Mouse (Mus musculus) hindbrain, postnatal 0 days (tissue): ENCODE measurements around the gene Elfn2. TPM values are rescaled to one million over a fixed set of nuclear protein-coding genes. Genes with fewer than 3 reads are reported as not detected.
A peak's percentile ranks its signal among the peaks of the same experiment; 100 is the strongest.

Source experiments
- ATAC-seq: fragments of 200-750 bp; cut with Nextera tagmentation; 2 replicates; pipeline ENCODE4 v1.8.0; 2017; ENCODE audit warnings: mild to moderate bottlenecking, moderate TSS enrichment, moderate library complexity
- DNase-seq: peaks from one replicate; pipeline ENCODE4 v3.0.0-alpha.2; 2015; ENCODE audit warnings: low spot score
- H3K27ac ChIP-seq: fragments of 300-500 bp; sonication (generic); 2 replicates; pipeline ENCODE4 v1.5.1; 2014; ENCODE audit warnings: mild to moderate bottlenecking
- H3K27me3 ChIP-seq: fragments of 300-500 bp; sonication (generic); 2 replicates; pipeline ENCODE4 v1.6.1; 2014; ENCODE audit warnings: low read length, mixed read lengths; ENCODE audit not compliant: insufficient read depth
- H3K36me3 ChIP-seq: fragments of 300-500 bp; sonication (generic); 2 replicates; pipeline ENCODE4 v1.6.1; 2014; ENCODE audit warnings: low read length, mixed read lengths; ENCODE audit not compliant: insufficient read depth
- H3K4me1 ChIP-seq: fragments of 300-500 bp; sonication (generic); 2 replicates; pipeline ENCODE4 v1.6.1; 2014; ENCODE audit warnings: antibody characterized with exemption, low read length, mixed read lengths; ENCODE audit not compliant: insufficient read depth
- H3K4me2 ChIP-seq: fragments of 300-500 bp; sonication (generic); 2 replicates; pipeline ENCODE4 v1.6.1; 2014; ENCODE audit warnings: low read depth, mild to moderate bottlenecking, low read length, moderate library complexity, mixed read lengths
- H3K4me3 ChIP-seq: fragments of 300-500 bp; sonication (generic); 2 replicates; pipeline ENCODE4 v1.5.1; 2014; ENCODE audit warnings: low read length
- H3K9ac ChIP-seq: fragments of 300-500 bp; sonication (generic); replicated peaks from 2 replicates; pipeline ENCODE4 v1.6.1; 2014; ENCODE audit warnings: mild to moderate bottlenecking, low read length, moderate library complexity, mixed read lengths
- H3K9me3 ChIP-seq: fragments of 300-500 bp; sonication (generic); 2 replicates; pipeline ENCODE4 v1.6.1; 2016; ENCODE audit warnings: low read length, mixed read lengths
- CTCF ChIP-seq: IDR thresholded peaks from 2 replicates; pipeline ENCODE4 v1.5.1; 2016; ENCODE audit warnings: antibody characterized with exemption, control low read depth, low read depth
- WGBS: fragments of 180-500 bp; shearing (Covaris S2); extraction: QIAGEN DNeasy Blood & Tissue Kit; methylation state at CpG from one replicate; pipeline ENCODE4 v1.1.7; 2014; 5-methylcytosine and 5-hydroxymethylcytosine counted together
- polyA plus RNA-seq: library from polyadenylated mRNA; unstranded; fragments of >200 nt; fragmentation: Nextera tagmentation; extraction: Ambion mirVana; gene quantifications from 2 replicates; pipeline ENCODE4 v1.2.1, GENCODE M21; 2015
- total RNA-seq: library from RNA; depleted of rRNA; stranded (reverse); fragments of >200 nt; gene quantifications from 2 replicates; pipeline ENCODE4 v1.2.3, GENCODE M21; 2014

Elfn2 gene
- total and polyA plus RNA-seq, 2 experiments from 2014 or later = 9.1 to 40.9 TPM

GRCm38 (mm10) chr15:78730315-78731049 lies 11.9 kb upstream of the Elfn2 start:
- no peak overlapping the region for H3K4me2 ChIP-seq
- H3K27me3 ChIP-seq = no peaks in the 10 kb centered on the region
- no peak overlapping the region for H3K9ac ChIP-seq
- TF ChIP-seq CTCF = no peak
- no peak for ATAC-seq
- H3K36me3 ChIP-seq = no peaks in the 10 kb centered on the region
- no peaks in the 10 kb centered on the region for H3K4me1 ChIP-seq
- no peaks in the 10 kb centered on the region for H3K9me3 ChIP-seq
- H3K4me3 ChIP-seq = no peak overlapping the region
- H3K27ac ChIP-seq = no peak overlapping the region
- 82% methylated on average over 12 of the region's 12 CpGs for WGBS
- DNase-seq = no peak

DNA sequence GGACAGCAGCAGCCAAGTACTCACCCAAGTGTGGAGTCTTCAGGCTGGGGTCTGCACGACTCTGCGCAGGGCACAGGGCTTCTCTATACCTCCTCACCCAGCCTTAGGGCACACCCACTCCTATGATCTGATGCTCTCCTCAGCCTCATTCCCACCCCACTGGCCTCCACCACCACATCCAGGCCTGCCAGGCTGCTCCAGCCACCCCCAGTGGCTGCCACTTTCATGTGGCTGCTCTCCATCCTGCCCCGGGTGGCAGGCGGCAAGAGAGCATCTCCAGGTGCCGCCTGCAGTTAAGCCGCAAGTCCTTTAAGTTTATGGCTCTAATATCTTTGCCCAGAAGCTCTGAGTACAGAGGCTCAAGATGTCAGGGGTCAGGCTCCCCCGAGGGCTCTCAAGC lies 8.1 kb upstream of the Elfn2 start:
- ATAC-seq (no peak), DNase-seq (no peak)
- no peaks in the 10 kb centered on the region for H3K4me1 ChIP-seq
- WGBS = 72% methylated on average over 7 of the region's 7 CpGs
- TF ChIP-seq CTCF = no peak
- H3K4me2 ChIP-seq = no peak overlapping the region
- H3K27ac ChIP-seq = no peak overlapping the region
- no peak overlapping the region for H3K4me3 ChIP-seq
- H3K27me3 ChIP-seq = no peaks in the 10 kb centered on the region
- no peaks in the 10 kb centered on the region for H3K36me3 ChIP-seq
- H3K9me3 ChIP-seq = no peaks in the 10 kb centered on the region
- H3K9ac ChIP-seq = no peak overlapping the region

DNA sequence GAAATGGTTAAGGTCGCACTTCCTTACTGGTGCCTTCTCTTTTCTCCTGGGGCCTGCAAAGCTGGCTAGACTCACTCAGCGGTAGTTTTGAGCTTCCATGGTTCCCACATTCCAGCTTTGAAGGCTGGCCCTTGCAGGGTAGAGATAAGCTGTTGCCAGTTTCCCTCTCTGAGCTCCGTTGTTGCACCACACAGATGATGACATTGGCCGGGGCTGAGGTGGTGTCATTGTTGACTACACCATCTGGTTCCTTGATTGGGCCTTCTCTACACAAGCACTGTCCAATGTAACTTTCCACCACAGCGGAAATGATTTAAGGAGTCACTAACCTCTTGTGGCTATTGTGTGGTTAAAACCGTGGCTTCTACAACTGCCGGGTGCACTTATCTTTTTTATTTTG lies 2.0 kb upstream of the Elfn2 start:
- TF ChIP-seq CTCF = no peak
- H3K36me3 ChIP-seq = no peaks in the 10 kb centered on the region
- ATAC-seq (no peak), DNase-seq (no peak)
- H3K9ac ChIP-seq = no peak overlapping the region
- H3K4me2 ChIP-seq = no peak overlapping the region
- no peaks in the 10 kb centered on the region for H3K9me3 ChIP-seq
- no peak overlapping the region for H3K27ac ChIP-seq
- 72% methylated on average over 7 of the region's 7 CpGs for WGBS
- H3K27me3 ChIP-seq = no peaks in the 10 kb centered on the region
- H3K4me3 ChIP-seq = no peak overlapping the region
- H3K4me1 ChIP-seq = peaks cover 8% of the 10 kb centered on the region

DNA sequence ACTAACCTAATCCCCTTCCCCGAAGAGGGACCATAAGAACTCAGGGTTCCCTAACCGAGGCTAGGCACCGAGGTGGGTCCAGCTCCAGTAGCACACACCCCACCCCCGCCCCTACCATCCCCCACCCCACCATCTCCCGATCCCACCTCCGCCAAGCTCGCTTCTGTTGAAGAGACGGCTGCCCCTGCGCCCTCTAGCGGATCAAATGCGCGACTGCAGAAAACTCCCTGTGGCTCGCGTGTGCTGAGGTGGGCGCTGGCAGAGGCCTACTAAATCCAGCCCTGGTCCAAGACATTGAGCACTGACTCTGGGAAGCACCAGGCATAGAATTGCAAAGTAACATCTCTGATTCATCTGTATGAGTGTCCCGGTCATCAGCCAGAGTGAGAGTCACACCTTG lies 1.5 kb upstream of the Elfn2 start:
- no peak overlapping the region for H3K27ac ChIP-seq
- H3K4me3 ChIP-seq = peak overlapping the region; percentile 9; the same call in 1 of the 2 replicates
- no peak overlapping the region for H3K9ac ChIP-seq
- no peaks in the 10 kb centered on the region for H3K27me3 ChIP-seq
- peak overlapping the region; percentile 36 for H3K4me2 ChIP-seq
- ATAC-seq (peak; percentile 34; the same call in 1 of the 2 replicates), DNase-seq (peak; percentile 90)
- no peaks in the 10 kb centered on the region for H3K36me3 ChIP-seq
- no peaks in the 10 kb centered on the region for H3K9me3 ChIP-seq
- H3K4me1 ChIP-seq = peaks cover 13% of the 10 kb centered on the region
- under 1% methylated on average over 16 of the region's 16 CpGs for WGBS
- TF ChIP-seq CTCF = peak; percentile 85

GRCm38 (mm10) chr15:78719416-78719815 lies 845 bp upstream of the Elfn2 start:
- Histone ChIP-seq H3K4me2 (peak overlapping the region; percentile 68), H3K27me3 (no peaks in the 10 kb centered on the region), H3K4me1 (peaks cover 16% of the 10 kb centered on the region), H3K27ac (peak overlapping the region; percentile 84; the same call in 1 of the 2 replicates), H3K36me3 (no peaks in the 10 kb centered on the region), H3K4me3 (peak overlapping the region; percentile 57; the same call in 1 of the 2 replicates), H3K9me3 (no peaks in the 10 kb centered on the region), H3K9ac (no peak overlapping the region)
- ATAC-seq (0 out of 2 replicates have a peak, but pooled peaks have one; percentile 14), DNase-seq (peak; percentile 42)
- WGBS = 9% methylated on average over 14 of the region's 14 CpGs
- no peak for TF ChIP-seq CTCF

GRCm38 (mm10) chr15:78716936-78717335 lies 1.6 kb downstream of the Elfn2 start:
- 40% methylated on average over 13 of the region's 13 CpGs for WGBS
- Histone ChIP-seq H3K4me3 (peak overlapping the region; percentile 57), H3K9me3 (no peaks in the 10 kb centered on the region), H3K9ac (peak overlapping the region; percentile 69), H3K27ac (peak overlapping the region; percentile 84), H3K27me3 (no peaks in the 10 kb centered on the region), H3K4me2 (peak overlapping the region; percentile 68), H3K4me1 (peaks cover 34% of the 10 kb centered on the region), H3K36me3 (no peaks in the 10 kb centered on the region)
- DNase-seq (peak; percentile 54), ATAC-seq (no peak)
- no peak for TF ChIP-seq CTCF

DNA sequence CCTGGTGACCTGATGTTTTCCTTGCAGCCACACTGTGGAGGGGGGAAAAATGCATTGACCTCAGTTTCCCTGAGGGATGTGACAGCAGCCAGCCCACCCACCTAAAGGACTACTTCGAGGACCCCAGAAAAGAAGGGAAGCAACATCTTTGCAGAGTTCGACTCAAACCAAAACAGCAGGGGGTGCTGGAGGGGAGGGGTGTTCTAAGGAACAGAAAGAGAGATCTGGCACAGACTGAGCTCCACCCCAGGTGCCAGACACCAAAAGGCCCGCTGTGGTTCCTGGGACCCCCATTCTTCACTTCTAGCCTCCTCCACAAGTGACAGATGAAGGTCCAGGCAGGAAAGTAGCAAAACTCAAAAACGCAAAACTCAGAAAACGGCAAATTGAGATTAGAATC lies 2.7 kb downstream of the Elfn2 start:
- Histone ChIP-seq H3K27ac (no peak overlapping the region), H3K4me2 (peak overlapping the region; percentile 68), H3K9ac (no peak overlapping the region), H3K9me3 (no peaks in the 10 kb centered on the region), H3K4me1 (peaks cover 38% of the 10 kb centered on the region), H3K4me3 (peak overlapping the region; percentile 57; the same call in 1 of the 2 replicates), H3K27me3 (no peaks in the 10 kb centered on the region), H3K36me3 (no peaks in the 10 kb centered on the region)
- TF ChIP-seq CTCF = no peak
- DNase-seq (no peak), ATAC-seq (no peak)
- WGBS = 43% methylated on average over 5 of the region's 5 CpGs
